Mouse (Mus musculus) c-Kit-positive CD71-positive TER-119-negative erythroid progenitor cells, embryonic 14.5 days (primary cell): ENCODE results near the gene St3gal4.

Experiments
- DNase-seq: peaks from one replicate; pipeline ENCODE4 v3.0.0-alpha.2; 2013; ENCODE audit warnings: low read depth

The St3gal4 gene

GRCm38 (mm10) chr9:35048449-35048848 is 70.6 kb downstream of the St3gal4 start:
- no peak for DNase-seq

DNA sequence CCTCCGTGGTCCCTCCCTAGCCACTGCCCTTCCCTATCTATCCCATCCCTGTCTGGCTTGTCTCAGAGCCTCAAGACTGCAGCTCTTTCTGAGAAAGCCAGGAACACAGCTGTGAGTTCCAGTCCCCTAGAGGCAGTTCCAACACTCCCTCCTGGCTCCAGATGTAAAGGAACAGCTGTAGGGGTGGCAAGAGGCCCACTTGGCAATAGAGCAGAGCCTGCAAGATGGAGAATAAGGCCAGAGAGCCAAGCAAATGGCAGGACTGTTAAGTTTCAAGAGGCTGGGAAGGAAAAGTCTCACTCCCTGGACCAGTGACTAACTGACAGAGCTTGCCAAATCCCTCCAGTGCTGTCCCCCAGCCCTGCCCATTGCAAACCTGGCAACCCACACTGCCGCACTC is 73.3 kb downstream of the St3gal4 start:
- DNase-seq, result no peak

DNA sequence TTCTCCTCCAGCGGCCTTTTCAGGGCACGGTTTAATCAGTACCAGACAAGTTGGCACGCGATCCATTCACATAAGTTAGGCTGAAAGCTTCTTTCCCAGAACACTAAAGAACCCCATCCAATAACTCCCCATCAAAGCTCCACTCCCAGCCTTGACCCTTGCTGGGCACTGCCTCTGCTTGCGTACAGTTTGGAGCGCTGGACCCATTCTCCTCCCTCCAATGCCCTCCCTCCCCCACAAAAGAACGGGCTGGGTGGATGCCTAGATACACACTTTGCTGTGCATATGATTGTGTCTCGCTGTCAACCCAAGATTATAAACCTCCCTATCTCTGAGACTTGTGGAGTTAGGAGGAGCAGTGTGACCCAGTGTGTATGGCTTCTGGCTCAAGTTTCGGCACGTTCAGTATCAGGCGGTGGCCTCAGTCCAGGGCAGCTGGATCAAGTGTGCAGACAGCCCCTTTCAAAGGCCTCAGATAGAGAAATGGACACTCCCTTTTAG is 74.0 kb downstream of the St3gal4 start:
- no peak for DNase-seq

DNA sequence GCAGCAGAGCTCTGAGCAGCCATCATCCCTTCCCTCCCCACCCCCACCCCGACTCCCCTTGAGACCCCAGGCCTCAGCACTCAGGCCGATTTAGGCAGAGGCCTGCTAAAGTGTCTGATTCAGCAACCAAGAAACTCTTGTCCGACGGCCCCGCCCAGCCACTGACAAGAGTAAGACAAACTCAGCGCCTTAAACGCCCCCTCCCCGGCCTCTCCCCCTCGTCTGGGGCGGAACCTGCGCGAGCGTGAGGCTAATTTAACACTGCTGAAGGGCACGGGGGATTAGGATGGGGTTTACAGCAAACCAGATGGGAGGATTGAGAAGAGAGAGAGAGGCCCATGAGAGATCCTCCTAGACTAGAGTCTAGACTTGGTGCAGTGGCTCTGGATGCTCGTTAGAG is 74.6 kb downstream of the St3gal4 start:
- DNase-seq, result no peak

GRCm38 (mm10) chr9:35043619-35044018 is 75.4 kb downstream of the St3gal4 start:
- no peak for DNase-seq

- no peak for DNase-seq
Observed at GRCm38 (mm10) chr9:35041493-35041892, 77.6 kb downstream of the St3gal4 start.

- no peak for DNase-seq
Observed at GRCm38 (mm10) chr9:35039846-35040245, 79.2 kb downstream of the St3gal4 start.

DNA sequence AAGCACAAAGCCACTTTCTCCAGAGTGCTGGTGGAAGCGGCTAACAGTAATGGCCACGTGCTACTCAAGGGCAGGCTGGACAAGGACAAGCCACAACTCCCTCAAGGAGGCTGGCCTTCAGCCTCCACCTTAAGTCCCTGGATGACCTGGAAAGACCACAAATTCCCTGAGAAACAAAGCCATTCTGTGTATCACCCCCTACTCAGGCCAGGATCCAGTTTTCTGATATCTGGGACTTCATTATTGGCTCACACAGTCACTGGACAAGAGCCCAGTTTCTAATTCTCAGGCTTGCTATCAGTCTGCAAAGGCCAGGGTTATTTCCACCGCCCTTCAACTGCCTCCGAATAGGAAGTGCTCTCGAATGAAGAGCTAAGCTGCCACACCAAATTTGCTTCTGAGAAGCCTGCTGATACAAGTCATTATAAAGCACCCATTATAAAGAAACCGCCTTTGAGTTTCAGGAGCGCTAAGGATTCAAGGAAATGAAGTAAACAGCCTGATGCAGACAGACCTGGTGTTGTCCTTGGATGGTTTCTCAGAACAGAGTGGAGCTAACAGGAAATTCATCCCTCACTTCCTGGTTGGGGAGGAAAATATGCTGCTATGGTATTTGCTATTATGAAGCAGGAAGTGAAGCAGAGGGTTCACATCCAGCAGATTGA is 80.0 kb downstream of the St3gal4 start:
- no peak for DNase-seq

- DNase-seq, result no peak
Observed at GRCm38 (mm10) chr9:35035074-35035473, 84.0 kb downstream of the St3gal4 start.

DNA sequence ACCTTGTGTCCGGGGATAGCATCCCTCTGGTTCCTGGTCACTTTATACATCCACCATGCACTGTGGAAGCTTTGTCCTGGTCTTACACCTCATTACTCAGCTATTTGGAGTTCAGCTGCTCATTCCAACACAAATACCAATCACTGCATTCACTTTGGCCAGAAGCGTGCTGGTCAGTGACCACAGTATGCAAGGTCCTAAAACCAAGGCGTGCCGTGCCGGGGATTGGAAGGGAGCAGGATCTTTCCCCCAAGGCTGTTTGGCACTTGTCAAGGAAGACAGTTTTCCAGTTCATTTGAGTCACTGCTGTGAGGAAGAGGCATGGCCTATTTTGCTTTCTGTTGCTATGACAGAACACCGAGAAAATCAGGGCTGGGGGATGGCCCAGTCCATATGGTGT is 86.6 kb downstream of the St3gal4 start:
- DNase-seq, result no peak

- DNase-seq, result no peak
Observed at GRCm38 (mm10) chr9:35030823-35031222, 88.2 kb downstream of the St3gal4 start.

DNA sequence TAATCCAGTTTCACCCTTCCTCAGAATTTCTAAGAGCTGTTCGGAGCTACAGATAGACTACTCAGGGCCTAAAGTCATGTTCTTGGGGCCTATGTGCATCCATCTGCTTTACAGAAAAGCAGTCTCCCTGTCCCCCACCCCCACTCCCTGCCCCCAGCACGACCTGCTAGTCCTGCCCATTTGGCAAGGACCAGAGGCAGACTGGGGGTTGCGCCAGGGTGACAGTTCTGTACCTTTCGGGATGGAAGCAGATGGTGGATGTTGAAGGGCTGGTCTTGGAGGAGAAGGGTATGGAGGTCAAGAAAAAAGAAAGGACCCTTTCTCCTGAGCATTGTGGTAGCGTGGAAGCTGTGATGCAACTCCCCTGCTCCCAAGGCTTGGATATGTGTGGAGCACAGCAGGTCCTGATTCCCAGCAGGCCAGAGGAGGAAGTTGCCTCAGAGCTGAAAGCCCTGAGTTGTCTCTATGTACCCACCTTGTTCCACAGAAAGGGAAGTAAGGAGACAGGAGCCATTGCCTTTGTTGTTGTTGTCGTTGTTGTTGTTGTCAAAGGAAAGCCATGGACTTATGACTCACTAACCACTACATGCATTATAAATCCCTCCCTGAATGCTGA is 91.6 kb downstream of the St3gal4 start:
- DNase-seq, result no peak

DNA sequence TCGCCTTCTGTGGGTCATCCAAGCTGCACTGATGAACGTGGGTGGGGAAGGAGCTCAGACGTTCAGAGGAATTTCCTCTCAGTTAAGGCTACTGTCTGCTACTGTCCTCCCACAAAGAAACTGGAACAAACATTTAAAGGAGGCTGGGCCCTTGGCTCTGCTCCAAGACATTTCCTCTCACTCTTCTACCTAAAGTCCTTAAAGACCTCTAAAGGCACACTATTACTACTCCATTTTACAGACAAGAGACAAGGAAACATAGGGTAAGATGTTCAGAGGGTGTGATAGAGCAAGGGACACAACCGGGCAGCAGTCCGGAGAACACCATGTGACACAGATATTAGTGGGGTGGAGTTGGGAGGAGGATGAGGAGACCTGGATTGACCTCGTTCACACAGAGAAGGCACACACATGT is 92.2 kb downstream of the St3gal4 start:
- DNase-seq, result no peak

GRCm38 (mm10) chr9:35026311-35026710 is 92.8 kb downstream of the St3gal4 start:
- DNase-seq, result no peak

DNA sequence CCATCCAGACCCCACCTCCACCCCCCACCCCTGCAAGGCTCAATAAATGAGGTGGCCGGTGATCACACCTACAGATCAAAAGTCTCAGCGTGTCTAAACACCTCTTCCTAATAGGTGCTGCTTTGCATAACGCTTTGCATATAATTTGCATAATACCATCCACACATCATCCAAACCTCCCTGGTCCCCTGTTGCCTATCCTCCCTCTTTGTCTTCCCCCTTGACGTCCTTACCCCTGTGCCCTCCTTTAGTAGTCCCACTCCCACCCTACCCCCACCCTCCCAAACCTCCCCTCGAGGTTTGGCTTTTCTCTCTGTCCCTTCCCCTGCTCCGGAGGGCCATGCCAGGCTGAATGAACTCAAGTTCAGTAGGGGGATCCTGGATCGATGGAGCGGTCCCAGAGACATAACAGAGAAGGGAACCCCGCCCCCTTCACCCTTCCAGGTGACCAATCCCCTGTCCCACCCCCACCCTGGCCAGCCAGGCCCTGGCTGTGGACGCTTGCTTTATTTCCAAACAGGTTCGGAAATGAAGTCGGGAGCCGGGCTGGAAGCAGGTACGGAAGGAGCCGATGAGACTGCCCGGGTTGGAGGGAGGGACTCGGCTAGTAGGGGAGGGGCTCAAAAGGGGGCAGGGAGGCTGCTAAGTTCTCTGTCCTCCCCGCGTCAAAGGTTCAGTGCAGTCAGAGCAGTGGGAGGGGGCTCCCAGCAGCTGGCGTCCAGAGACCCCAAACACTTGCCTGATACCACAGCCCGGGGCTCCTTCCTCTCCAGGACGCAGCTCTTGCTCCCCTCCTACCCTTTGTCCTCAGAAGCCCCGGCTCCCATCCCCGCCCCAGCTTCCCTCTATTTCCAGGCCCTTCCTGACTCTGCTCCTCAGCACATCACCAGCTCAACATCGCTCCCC is 94.2 kb downstream of the St3gal4 start:
- DNase-seq, result no peak

GRCm38 (mm10) chr9:35021744-35022143 is 97.3 kb downstream of the St3gal4 start:
- DNase-seq, result no peak

DNA sequence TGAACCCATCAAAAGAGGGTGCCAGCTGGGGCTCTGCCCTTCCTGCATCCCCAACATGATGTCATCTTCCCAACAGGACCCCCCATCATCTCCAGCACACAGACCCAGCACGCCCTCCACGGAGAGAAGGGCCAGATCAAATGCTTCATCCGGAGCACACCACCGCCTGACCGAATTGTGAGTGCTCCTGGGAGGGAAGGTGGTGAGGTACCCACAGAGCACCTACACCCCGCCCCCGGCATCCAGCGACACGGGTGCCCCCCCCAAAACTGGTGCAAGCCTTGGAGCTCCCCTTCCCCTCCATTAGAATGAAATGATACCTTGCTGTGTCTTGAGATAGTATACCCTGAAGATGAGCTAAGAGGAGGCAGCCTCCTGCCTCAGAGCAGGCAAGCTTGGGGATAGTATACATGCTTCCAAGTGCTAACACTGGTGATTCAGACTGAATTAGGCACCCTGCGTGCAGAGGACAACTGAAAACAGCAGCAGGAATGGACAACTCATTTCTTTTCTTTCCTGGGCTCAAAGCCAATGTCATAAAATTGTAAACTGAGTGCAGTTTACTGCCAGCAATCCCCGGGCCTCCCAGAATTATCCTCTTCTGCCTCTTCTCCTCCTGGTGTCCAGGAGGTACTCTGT is 98.9 kb downstream of the St3gal4 start:
- DNase-seq, result no peak

GRCm38 (mm10) chr9:35019372-35019771 is 99.7 kb downstream of the St3gal4 start:
- DNase-seq, result no peak

DNA sequence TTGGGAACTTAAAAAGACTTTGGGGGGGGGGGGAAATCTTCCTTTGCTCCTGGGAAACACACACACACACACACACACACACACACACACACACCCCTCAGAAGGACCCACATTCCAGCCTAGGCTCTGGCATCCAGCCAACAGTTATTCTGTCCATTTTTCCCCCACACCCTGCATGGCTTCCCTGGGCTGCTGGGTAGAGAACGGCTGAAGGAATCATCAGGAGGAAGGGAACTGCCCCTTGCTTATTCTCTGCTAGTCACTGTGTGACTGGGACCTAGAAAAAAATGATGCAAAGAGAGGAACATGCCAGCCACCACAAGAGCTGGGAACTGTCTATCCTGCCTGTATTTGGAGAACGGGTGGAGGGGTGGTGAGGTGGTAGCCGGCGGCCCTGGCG is 101.0 kb downstream of the St3gal4 start:
- DNase-seq, result no peak

GRCm38 (mm10) chr9:35017563-35017962 is 101.5 kb downstream of the St3gal4 start:
- no peak for DNase-seq

DNA sequence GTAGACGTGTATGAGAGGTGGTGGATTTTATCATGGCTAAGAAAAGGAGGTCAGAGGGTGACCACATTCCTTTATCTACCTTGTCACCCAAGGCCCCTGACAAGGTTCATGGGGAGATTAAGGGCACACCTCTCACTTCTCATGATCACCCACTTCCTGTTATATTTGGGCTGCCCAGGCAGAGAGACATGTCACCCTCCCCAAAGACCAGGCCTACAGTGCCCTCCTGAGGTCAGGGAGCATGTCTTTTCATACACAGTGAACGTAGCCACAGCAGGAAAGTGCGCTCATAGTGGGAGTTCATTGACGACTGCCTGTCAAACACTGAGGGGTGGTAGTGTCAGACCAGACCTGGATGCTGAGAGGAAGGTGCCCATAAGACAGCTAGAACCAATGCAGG is 102.3 kb downstream of the St3gal4 start:
- DNase-seq, result no peak

- no peak for DNase-seq
Observed at GRCm38 (mm10) chr9:35007697-35008341, 111.2 kb downstream of the St3gal4 start.
